In genomic region chr4:71338582-71338981, GRCm38 (mm10) we compare ENCODE assay signal across 23 mouse cellular contexts.
DNase-seq lines count a peak whose midpoint lies in the region; ATAC-seq and TF ChIP-seq lines count a peak whose summit lies in the region.
"Had no signal": no experiment of that assay in that cellular context is flagged by ENCODE, and none has a peak within 500 bp of the region (broad histone marks: within the 10 kb centered on the region; RNA-seq: fewer than 3 reads in every experiment).

No protein-coding gene starts in this region.

- no peak overlapping the region for H3K4me3 ChIP-seq in intestine, postnatal 0 days (ENCODE audit: low read depth, low read length)
- no peak overlapping the region for H3K4me3 ChIP-seq in small intestine, adult 2 months (ENCODE audit: low read depth, low read length)
- H3K4me3 ChIP-seq: embryonic facial prominence, embryonic 12.5 days; forebrain, embryonic 15.5 days; gastrocnemius, adult 2 months; heart, embryonic 10.5 days; hindbrain, embryonic 12.5 days had no signal

- no peaks in the 10 kb centered on the region for H3K36me3 ChIP-seq in intestine, postnatal 0 days (ENCODE audit: control insufficient read depth, insufficient read depth)
- H3K36me3 ChIP-seq in small intestine, adult 2 months (ENCODE audit: control insufficient read depth, insufficient read depth, low read length), result no peaks in the 10 kb centered on the region
- H3K36me3 ChIP-seq: embryonic facial prominence, embryonic 12.5 days; forebrain, embryonic 15.5 days; G1E; heart, embryonic 10.5 days; hindbrain, embryonic 12.5 days had no signal

- H3K9me3 ChIP-seq in intestine, postnatal 0 days (ENCODE audit: control insufficient read depth), result no peaks in the 10 kb centered on the region
- H3K9me3 ChIP-seq: embryonic facial prominence, embryonic 12.5 days; forebrain, embryonic 15.5 days; G1E; heart, embryonic 10.5 days; hindbrain, embryonic 12.5 days had no signal

- DNase-seq in A20 (ENCODE audit: low read depth, low spot score), result peak; percentile 31
- DNase-seq in gastrocnemius, adult 8-10 months (ENCODE audit: low spot score in 2 of 2), result no peak
- no peak for DNase-seq in cerebellum, postnatal 14 days
- DNase-seq: adrenal gland, adult 8-10 months; adrenal gland, postnatal 36 days; B cell, adult 2 months; cerebellum, adult 2 months; cerebellum, postnatal 10 days; gastrocnemius, adult 2 months; gastrocnemius, postnatal 36 days; heart, adult 18-20 months; heart, postnatal 10 days; heart, postnatal 4 days had no signal

- TF ChIP-seq POLR2A in small intestine, adult 2 months (IDR thresholded peaks at IDR 0.05; ENCODE audit: low read depth, low read length), result no peak

- no peak overlapping the region for H3K4me2 ChIP-seq in intestine, postnatal 0 days (replicated peaks; ENCODE audit: low read depth)
- H3K4me2 ChIP-seq: embryonic facial prominence, embryonic 12.5 days; forebrain, embryonic 15.5 days; hindbrain, embryonic 12.5 days had no signal

- H3K9ac ChIP-seq in intestine, postnatal 0 days (ENCODE audit: low read depth, low read length), result no peak overlapping the region
- H3K9ac ChIP-seq: embryonic facial prominence, embryonic 12.5 days; forebrain, embryonic 15.5 days; hindbrain, embryonic 12.5 days had no signal

- no peak for TF ChIP-seq CTCF in intestine, postnatal 0 days (IDR thresholded peaks at IDR 0.05; ENCODE audit: low read depth)
- TF ChIP-seq CTCF in small intestine, adult 2 months (IDR thresholded peaks at IDR 0.05; ENCODE audit: extremely low read depth, insufficient read length, insufficient replicate concordance, low read depth, low read length), result no peak

- no peak overlapping the region for H3K27ac ChIP-seq in intestine, postnatal 0 days (ENCODE audit: low read depth, low read length)
- peak overlapping the region; percentile 65; the same call in 1 of the 2 replicates for H3K27ac ChIP-seq in small intestine, adult 2 months (ENCODE audit: insufficient read depth, low read depth, low read length)
- H3K27ac ChIP-seq: embryonic facial prominence, embryonic 12.5 days; forebrain, embryonic 15.5 days; gastrocnemius, adult 2 months; heart, embryonic 10.5 days; hindbrain, embryonic 12.5 days had no signal

- no peaks in the 10 kb centered on the region for H3K4me1 ChIP-seq in intestine, postnatal 0 days (replicated peaks; ENCODE audit: control insufficient read depth, insufficient read depth, low read length)
- peaks cover 4% of the 10 kb centered on the region; the same call in 1 of the 2 replicates for H3K4me1 ChIP-seq in small intestine, adult 2 months (ENCODE audit: control insufficient read depth, insufficient read depth, insufficient read length, low read length)
- H3K4me1 ChIP-seq: embryonic facial prominence, embryonic 12.5 days; forebrain, embryonic 15.5 days; heart, embryonic 10.5 days; hindbrain, embryonic 12.5 days had no signal

- H3K27me3 ChIP-seq in intestine, postnatal 0 days (replicated peaks; ENCODE audit: control insufficient read depth, insufficient read depth, low read length), result no peaks in the 10 kb centered on the region
- no peaks in the 10 kb centered on the region for H3K27me3 ChIP-seq in small intestine, adult 2 months (ENCODE audit: control insufficient read depth, insufficient read depth, low read length)
- H3K27me3 ChIP-seq: embryonic facial prominence, embryonic 12.5 days; forebrain, embryonic 15.5 days; hindbrain, embryonic 12.5 days had no signal

- peak; percentile 60; the same call in 1 of the 2 replicates for ATAC-seq in common myeloid progenitor, adult 5-6 weeks (replicated peaks; ENCODE audit: low read depth, poor library complexity, severe bottlenecking)
- ATAC-seq in intestine, postnatal 0 days, result peak; percentile 59
- ATAC-seq: CD4-positive, CD25-positive, alpha-beta regulatory T cell, adult 4 months; forebrain, embryonic 15.5 days; hindbrain, embryonic 16.5 days had no signal

- WGBS in intestine, postnatal 0 days, result 13% methylated on average over 1 of the region's 1 CpGs
- 17% methylated on average over 1 of the region's 1 CpGs for WGBS in small intestine, adult 2 months
